Mouse (Mus musculus): ENCODE measurements around the gene Rdx. TPM values are rescaled to one million over a fixed set of nuclear protein-coding genes. Genes with fewer than 3 reads are reported as not detected.

Rdx gene
- polyA plus RNA-seq, 1 experiment from 2014 or later: 87.8 TPM

GRCm38 (mm10) chr9:52077692-52078091, 30.7 kb downstream of the Rdx start:
- Histone ChIP-seq H3K9me3 (ENCODE audit: control insufficient read depth, low read length) (no peaks in the 10 kb centered on the region), H3K4me2 (ENCODE audit: low read length) (no peak overlapping the region), H3K4me3 (replicated peaks; ENCODE audit: low read length) (no peak overlapping the region), H3K27me3 (replicated peaks; ENCODE audit: control insufficient read depth, insufficient read depth, low read length) (no peaks in the 10 kb centered on the region), H3K4me1 (replicated peaks; ENCODE audit: control insufficient read depth, insufficient read depth, low read length) (no peaks in the 10 kb centered on the region), H3K9ac (replicated peaks; ENCODE audit: low read depth, low read length) (no peak overlapping the region), H3K27ac (ENCODE audit: low read length) (no peak overlapping the region), H3K36me3 (ENCODE audit: control insufficient read depth, insufficient read depth) (peaks cover 16% of the 10 kb centered on the region)
- ATAC-seq: no peak
- WGBS: 80% methylated on average over 1 of the region's 1 CpGs

DNA sequence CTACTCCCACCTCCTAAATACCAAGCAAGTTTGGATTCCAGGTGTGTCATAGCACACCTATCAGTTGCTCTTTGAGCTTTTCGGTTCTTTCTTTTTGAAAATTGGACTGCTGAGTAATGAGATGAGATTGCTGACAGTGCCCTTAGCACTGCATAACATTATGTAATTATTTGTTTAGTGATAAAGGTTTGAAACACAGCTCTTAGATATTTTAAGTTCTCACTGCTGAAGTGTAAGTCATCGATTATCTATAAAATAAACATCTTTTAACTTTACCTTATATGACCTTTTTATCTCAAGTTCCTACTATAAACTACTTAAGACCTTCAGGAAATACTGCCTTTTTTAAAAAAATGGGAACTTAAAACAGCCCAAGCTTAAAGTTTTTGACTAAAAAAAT, 35.0 kb downstream of the Rdx start:
- H3K36me3 ChIP-seq (ENCODE audit: control insufficient read depth, insufficient read depth): peaks cover 22% of the 10 kb centered on the region
- no peak for ATAC-seq
- H3K4me2 ChIP-seq (ENCODE audit: low read length): no peak overlapping the region
- WGBS: 96% methylated on average over 2 of the region's 2 CpGs
- no peaks in the 10 kb centered on the region for H3K27me3 ChIP-seq (replicated peaks; ENCODE audit: control insufficient read depth, insufficient read depth, low read length)
- H3K4me3 ChIP-seq (replicated peaks; ENCODE audit: low read length): no peak overlapping the region
- no peak overlapping the region for H3K9ac ChIP-seq (replicated peaks; ENCODE audit: low read depth, low read length)
- no peak overlapping the region for H3K27ac ChIP-seq (ENCODE audit: low read length)
- no peaks in the 10 kb centered on the region for H3K9me3 ChIP-seq (ENCODE audit: control insufficient read depth, low read length)
- no peaks in the 10 kb centered on the region for H3K4me1 ChIP-seq (replicated peaks; ENCODE audit: control insufficient read depth, insufficient read depth, low read length)

DNA sequence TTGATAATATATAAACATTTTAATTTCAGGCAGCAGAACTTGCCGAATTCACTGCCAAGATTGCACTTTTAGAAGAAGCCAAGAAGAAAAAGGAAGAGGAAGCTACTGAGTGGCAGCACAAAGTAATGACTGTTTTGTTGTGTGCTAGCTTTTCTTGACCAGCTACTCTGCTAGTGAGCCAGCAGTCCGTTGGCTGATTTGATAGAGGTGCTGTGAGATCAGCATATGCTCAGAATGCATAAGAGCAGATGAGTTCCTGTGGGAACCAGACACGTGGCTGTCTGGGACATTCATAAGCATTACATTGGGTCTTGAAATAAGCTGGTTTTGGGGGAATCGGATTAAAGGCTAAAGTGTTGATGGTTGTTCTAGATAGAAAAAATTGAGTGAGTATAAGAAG, 35.4 kb downstream of the Rdx start:
- no peak overlapping the region for H3K4me2 ChIP-seq (ENCODE audit: low read length)
- H3K27me3 ChIP-seq (replicated peaks; ENCODE audit: control insufficient read depth, insufficient read depth, low read length): no peaks in the 10 kb centered on the region
- H3K36me3 ChIP-seq (ENCODE audit: control insufficient read depth, insufficient read depth): peaks cover 23% of the 10 kb centered on the region
- ATAC-seq: no peak
- H3K9me3 ChIP-seq (ENCODE audit: control insufficient read depth, low read length): no peaks in the 10 kb centered on the region
- WGBS: 86% methylated on average over 4 of the region's 4 CpGs
- H3K4me1 ChIP-seq (replicated peaks; ENCODE audit: control insufficient read depth, insufficient read depth, low read length): no peaks in the 10 kb centered on the region
- H3K4me3 ChIP-seq (replicated peaks; ENCODE audit: low read length): no peak overlapping the region
- H3K9ac ChIP-seq (replicated peaks; ENCODE audit: low read depth, low read length): no peak overlapping the region
- no peak overlapping the region for H3K27ac ChIP-seq (ENCODE audit: low read length)

- H3K27me3 ChIP-seq (replicated peaks; ENCODE audit: control insufficient read depth, insufficient read depth, low read length): no peaks in the 10 kb centered on the region
- WGBS: 90% methylated on average over 9 of the region's 9 CpGs
- H3K4me2 ChIP-seq (ENCODE audit: low read length): no peak overlapping the region
- no peak overlapping the region for H3K27ac ChIP-seq (ENCODE audit: low read length)
- H3K9me3 ChIP-seq (ENCODE audit: control insufficient read depth, low read length): no peaks in the 10 kb centered on the region
- H3K4me1 ChIP-seq (replicated peaks; ENCODE audit: control insufficient read depth, insufficient read depth, low read length): no peaks in the 10 kb centered on the region
- no peak overlapping the region for H3K4me3 ChIP-seq (replicated peaks; ENCODE audit: low read length)
- ATAC-seq: no peak
- no peak overlapping the region for H3K9ac ChIP-seq (replicated peaks; ENCODE audit: low read depth, low read length)
- peaks cover 5% of the 10 kb centered on the region for H3K36me3 ChIP-seq (ENCODE audit: control insufficient read depth, insufficient read depth)
These were observed 44.8 kb downstream of the Rdx start for GRCm38 (mm10) chr9:52091752-52092151.

DNA sequence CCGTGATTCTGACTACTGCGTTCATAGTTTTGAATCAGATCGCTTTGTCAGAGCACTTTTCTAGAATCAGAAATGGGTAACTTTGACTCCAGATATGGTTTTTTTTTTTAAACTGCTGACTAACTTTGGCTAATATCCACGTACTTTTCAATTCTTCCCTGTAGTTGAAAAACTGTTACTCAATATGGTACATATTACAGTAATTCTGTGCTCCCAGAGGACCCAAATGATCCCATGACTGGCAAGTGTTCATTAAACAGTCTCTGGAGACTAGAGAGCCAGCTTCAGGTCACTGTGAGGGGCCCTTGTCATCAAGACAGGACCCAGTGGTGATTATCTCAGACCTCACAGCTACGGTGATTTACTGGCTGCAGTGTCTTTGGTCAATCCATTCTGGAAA, 45.3 kb downstream of the Rdx start:
- WGBS: 89% methylated on average over 5 of the region's 5 CpGs
- no peak overlapping the region for H3K27ac ChIP-seq (ENCODE audit: low read length)
- H3K4me1 ChIP-seq (replicated peaks; ENCODE audit: control insufficient read depth, insufficient read depth, low read length): no peaks in the 10 kb centered on the region
- peaks cover 2% of the 10 kb centered on the region; the same call in 1 of the 2 replicates for H3K36me3 ChIP-seq (ENCODE audit: control insufficient read depth, insufficient read depth)
- H3K4me2 ChIP-seq (ENCODE audit: low read length): no peak overlapping the region
- H3K9ac ChIP-seq (replicated peaks; ENCODE audit: low read depth, low read length): no peak overlapping the region
- no peak for ATAC-seq
- H3K9me3 ChIP-seq (ENCODE audit: control insufficient read depth, low read length): no peaks in the 10 kb centered on the region
- H3K27me3 ChIP-seq (replicated peaks; ENCODE audit: control insufficient read depth, insufficient read depth, low read length): no peaks in the 10 kb centered on the region
- H3K4me3 ChIP-seq (replicated peaks; ENCODE audit: low read length): no peak overlapping the region

- no peak overlapping the region for H3K4me3 ChIP-seq (replicated peaks; ENCODE audit: low read length)
- H3K9ac ChIP-seq (replicated peaks; ENCODE audit: low read depth, low read length): no peak overlapping the region
- WGBS: 73% methylated on average over 8 of the region's 8 CpGs
- H3K4me2 ChIP-seq (ENCODE audit: low read length): no peak overlapping the region
- no peak overlapping the region for H3K27ac ChIP-seq (ENCODE audit: low read length)
- no peaks in the 10 kb centered on the region for H3K27me3 ChIP-seq (replicated peaks; ENCODE audit: control insufficient read depth, insufficient read depth, low read length)
- ATAC-seq: no peak
- no peaks in the 10 kb centered on the region for H3K4me1 ChIP-seq (replicated peaks; ENCODE audit: control insufficient read depth, insufficient read depth, low read length)
- no peaks in the 10 kb centered on the region for H3K9me3 ChIP-seq (ENCODE audit: control insufficient read depth, low read length)
- peaks cover under 1% of the 10 kb centered on the region; the same call in 1 of the 2 replicates for H3K36me3 ChIP-seq (ENCODE audit: control insufficient read depth, insufficient read depth)
These were observed 46.1 kb downstream of the Rdx start for GRCm38 (mm10) chr9:52093108-52093507.

- H3K27ac ChIP-seq (ENCODE audit: low read length): no peak overlapping the region
- no peak for ATAC-seq
- H3K4me2 ChIP-seq (ENCODE audit: low read length): no peak overlapping the region
- H3K4me1 ChIP-seq (replicated peaks; ENCODE audit: control insufficient read depth, insufficient read depth, low read length): no peaks in the 10 kb centered on the region
- WGBS: 89% methylated on average over 5 of the region's 5 CpGs
- H3K36me3 ChIP-seq (ENCODE audit: control insufficient read depth, insufficient read depth): no peaks in the 10 kb centered on the region
- H3K4me3 ChIP-seq (replicated peaks; ENCODE audit: low read length): no peak overlapping the region
- H3K27me3 ChIP-seq (replicated peaks; ENCODE audit: control insufficient read depth, insufficient read depth, low read length): no peaks in the 10 kb centered on the region
- H3K9me3 ChIP-seq (ENCODE audit: control insufficient read depth, low read length): no peaks in the 10 kb centered on the region
- H3K9ac ChIP-seq (replicated peaks; ENCODE audit: low read depth, low read length): no peak overlapping the region
These were observed 47.0 kb downstream of the Rdx start for GRCm38 (mm10) chr9:52094016-52094415.

- Histone ChIP-seq H3K9ac (replicated peaks; ENCODE audit: low read depth, low read length) (no peak overlapping the region), H3K4me2 (ENCODE audit: low read length) (no peak overlapping the region), H3K4me1 (replicated peaks; ENCODE audit: control insufficient read depth, insufficient read depth, low read length) (no peaks in the 10 kb centered on the region), H3K36me3 (ENCODE audit: control insufficient read depth, insufficient read depth) (no peaks in the 10 kb centered on the region), H3K27ac (ENCODE audit: low read length) (no peak overlapping the region), H3K27me3 (replicated peaks; ENCODE audit: control insufficient read depth, insufficient read depth, low read length) (no peaks in the 10 kb centered on the region), H3K9me3 (ENCODE audit: control insufficient read depth, low read length) (no peaks in the 10 kb centered on the region), H3K4me3 (replicated peaks; ENCODE audit: low read length) (no peak overlapping the region)
- WGBS: 85% methylated on average over 10 of the region's 10 CpGs
- ATAC-seq: no peak
These were observed 47.6 kb downstream of the Rdx start for GRCm38 (mm10) chr9:52094471-52094980.

GRCm38 (mm10) chr9:52095666-52096065, 48.7 kb downstream of the Rdx start:
- H3K9ac ChIP-seq (replicated peaks; ENCODE audit: low read depth, low read length): no peak overlapping the region
- H3K27me3 ChIP-seq (replicated peaks; ENCODE audit: control insufficient read depth, insufficient read depth, low read length): no peaks in the 10 kb centered on the region
- no peak overlapping the region for H3K4me3 ChIP-seq (replicated peaks; ENCODE audit: low read length)
- 85% methylated on average over 3 of the region's 3 CpGs for WGBS
- H3K4me2 ChIP-seq (ENCODE audit: low read length): no peak overlapping the region
- no peak overlapping the region for H3K27ac ChIP-seq (ENCODE audit: low read length)
- H3K36me3 ChIP-seq (ENCODE audit: control insufficient read depth, insufficient read depth): no peaks in the 10 kb centered on the region
- no peaks in the 10 kb centered on the region for H3K4me1 ChIP-seq (replicated peaks; ENCODE audit: control insufficient read depth, insufficient read depth, low read length)
- H3K9me3 ChIP-seq (ENCODE audit: control insufficient read depth, low read length): no peaks in the 10 kb centered on the region
- no peak for ATAC-seq

- H3K36me3 ChIP-seq (ENCODE audit: control insufficient read depth, insufficient read depth): no peaks in the 10 kb centered on the region
- no peaks in the 10 kb centered on the region for H3K9me3 ChIP-seq (ENCODE audit: control insufficient read depth, low read length)
- no peak overlapping the region for H3K4me2 ChIP-seq (ENCODE audit: low read length)
- ATAC-seq: no peak
- no peak overlapping the region for H3K9ac ChIP-seq (replicated peaks; ENCODE audit: low read depth, low read length)
- no peak overlapping the region for H3K4me3 ChIP-seq (replicated peaks; ENCODE audit: low read length)
- peaks cover 4% of the 10 kb centered on the region; the same call in 1 of the 2 replicates for H3K4me1 ChIP-seq (replicated peaks; ENCODE audit: control insufficient read depth, insufficient read depth, low read length)
- no peak overlapping the region for H3K27ac ChIP-seq (ENCODE audit: low read length)
- no peaks in the 10 kb centered on the region for H3K27me3 ChIP-seq (replicated peaks; ENCODE audit: control insufficient read depth, insufficient read depth, low read length)
- WGBS: 7% methylated on average over 1 of the region's 1 CpGs
These were observed 50.4 kb downstream of the Rdx start for GRCm38 (mm10) chr9:52097386-52097785.

All from forebrain, embryonic 16.5 days (tissue).